Mouse (Mus musculus): Measurements from ENCODE around the gene Syn3.

The Syn3 gene

GRCm38 (mm10) chr10:86313448-86313847, 185.2 kb downstream of the Syn3 start:
- no peak for DNase-seq (ENCODE audit: low spot score)

GRCm38 (mm10) chr10:86312976-86313375, 185.7 kb downstream of the Syn3 start:
- no peak for DNase-seq (ENCODE audit: low spot score)

GRCm38 (mm10) chr10:86310527-86310926, 188.2 kb downstream of the Syn3 start:
- peak; percentile 87 for DNase-seq (ENCODE audit: low spot score)

GRCm38 (mm10) chr10:86307235-86307634, 191.5 kb downstream of the Syn3 start:
- no peak for DNase-seq (ENCODE audit: low spot score)

GRCm38 (mm10) chr10:86304583-86304982, 194.1 kb downstream of the Syn3 start:
- DNase-seq (ENCODE audit: low spot score): no peak

- DNase-seq (ENCODE audit: low spot score): no peak
Observed at GRCm38 (mm10) chr10:86303495-86303876, 195.2 kb downstream of the Syn3 start.

GRCm38 (mm10) chr10:86302761-86303494, 195.8 kb downstream of the Syn3 start:
- peak; percentile 89 for DNase-seq (ENCODE audit: low spot score)

- no peak for DNase-seq (ENCODE audit: low spot score)
Observed at GRCm38 (mm10) chr10:86302318-86302648, 196.4 kb downstream of the Syn3 start.

- no peak for DNase-seq (ENCODE audit: low spot score)
Observed at GRCm38 (mm10) chr10:86301593-86302317, 196.9 kb downstream of the Syn3 start.

- no peak for DNase-seq (ENCODE audit: low spot score)
Observed at GRCm38 (mm10) chr10:86301117-86301490, 197.6 kb downstream of the Syn3 start.

GRCm38 (mm10) chr10:86300293-86301116, 198.2 kb downstream of the Syn3 start, which contains the start of gene Timp3:
Gene Timp3, plus strand, starts transcription at chr10:86300372.
- peak; percentile 87 for DNase-seq (ENCODE audit: low spot score)

- DNase-seq (ENCODE audit: low spot score): no peak
Observed at GRCm38 (mm10) chr10:86299795-86300194, 198.9 kb downstream of the Syn3 start.

GRCm38 (mm10) chr10:86298326-86298725, 200.4 kb downstream of the Syn3 start:
- DNase-seq (ENCODE audit: low spot score): no peak

GRCm38 (mm10) chr10:86297307-86297706, 201.4 kb downstream of the Syn3 start:
- no peak for DNase-seq (ENCODE audit: low spot score)

- DNase-seq (ENCODE audit: low spot score): peak; percentile 89
Observed at GRCm38 (mm10) chr10:86296111-86296510, 202.6 kb downstream of the Syn3 start.

GRCm38 (mm10) chr10:86295454-86296098, 203.1 kb downstream of the Syn3 start:
- DNase-seq (ENCODE audit: low spot score): no peak

- DNase-seq (ENCODE audit: low spot score): no peak
Observed at GRCm38 (mm10) chr10:86294599-86295365, 203.9 kb downstream of the Syn3 start.

- DNase-seq (ENCODE audit: low spot score): no peak
Observed at GRCm38 (mm10) chr10:86293880-86294279, 204.8 kb downstream of the Syn3 start.

- DNase-seq (ENCODE audit: low spot score): peak; percentile 87
Observed at GRCm38 (mm10) chr10:86290109-86290771, 208.5 kb downstream of the Syn3 start.

- DNase-seq (ENCODE audit: low spot score): peak; percentile 84
Observed at GRCm38 (mm10) chr10:86286508-86286907, 212.2 kb downstream of the Syn3 start.

GRCm38 (mm10) chr10:86281238-86281637, 217.5 kb downstream of the Syn3 start:
- DNase-seq (ENCODE audit: low spot score): peak; percentile 55

Data from lung, postnatal 25 days (tissue).